Mouse (Mus musculus) spleen, adult 2 months (tissue): ENCODE measurements around the gene Fam185a.

Source experiments
- CTCF ChIP-seq: fragments of 200-500 bp; IDR thresholded peaks from 2 replicates; pipeline ENCODE4 v1.5.1; 2011; ENCODE audit warnings: mild to moderate bottlenecking, inconsistent platforms; ENCODE audit not compliant: insufficient read depth, insufficient read length, insufficient replicate concordance; ENCODE audit errors: extremely low read depth
- POLR2A ChIP-seq: fragments of 200-500 bp; IDR thresholded peaks from 2 replicates; pipeline ENCODE4 v1.6.1; 2011; ENCODE audit warnings: low read depth, low read length, inconsistent platforms

- no peak for TF ChIP-seq CTCF
- TF ChIP-seq POLR2A: no peak
These were observed at the start of gene Fam185a, which contains the start of gene Ccdc146 for GRCm38 (mm10) chr5:21424614-21425602.
